Mouse (Mus musculus): ENCODE measurements around the gene Olfr816.

DNA sequence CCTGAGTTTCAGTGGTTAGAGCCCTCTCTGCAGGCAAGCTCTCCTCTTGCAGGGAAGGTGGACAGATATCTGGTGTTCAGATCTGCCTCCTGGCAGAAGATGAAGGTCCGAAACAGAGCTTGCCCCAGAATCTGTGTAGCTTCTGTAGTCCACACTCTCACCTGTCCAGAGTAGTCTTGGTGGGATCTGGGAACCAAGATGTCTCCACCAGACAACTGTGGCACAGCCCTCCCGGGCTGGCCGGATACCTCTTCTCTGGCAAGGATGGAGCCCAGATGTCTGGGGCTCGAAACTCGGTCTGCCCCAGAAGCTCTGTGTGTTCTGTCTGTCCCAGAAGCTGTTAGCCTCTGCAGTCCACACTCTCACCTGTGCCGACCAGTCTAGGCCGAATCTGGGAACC, 29.5 kb downstream of the Olfr816 start:
- TF ChIP-seq NRF1 (IDR thresholded peaks at IDR 0.05; ENCODE audit: low read depth, low read length) (no peak), CTCF (conservative IDR thresholded peaks at IDR 0.05 in 1 of 2, IDR thresholded peaks at IDR 0.05 in 1 of 2; ENCODE audit: low read depth in 2 of 2, low read length in 2 of 2) (no peak), TCF12 (IDR thresholded peaks at IDR 0.05; ENCODE audit: low read depth, low read length) (no peak), POLR2A (IDR thresholded peaks at IDR 0.05; ENCODE audit: low read depth, low read length) (no peak), HCFC1 (IDR thresholded peaks at IDR 0.05; ENCODE audit: low read depth, low read length) (no peak), MAFK (IDR thresholded peaks at IDR 0.05; ENCODE audit: insufficient replicate concordance, low read length) (no peak), CHD1 (IDR thresholded peaks at IDR 0.05; ENCODE audit: low read depth, low read length) (no peak), USF1 (IDR thresholded peaks at IDR 0.05; ENCODE audit: low read depth, low read length) (no peak), ETS1 (conservative IDR thresholded peaks at IDR 0.05; ENCODE audit: low read depth, low read length) (no peak), MAX (IDR thresholded peaks at IDR 0.05; ENCODE audit: low read length) (no peak)
